Mouse (Mus musculus) hindbrain, embryonic 16.5 days (tissue): ENCODE results near the gene Itsn1. TPM values are rescaled to one million over a fixed set of nuclear protein-coding genes. Genes with fewer than 3 reads are reported as not detected.

Source experiments
- ATAC-seq: fragments of 200-750 bp; cut with Nextera tagmentation; 2 replicates; pipeline ENCODE4 v1.8.0; 2017; ENCODE audit warnings: moderate TSS enrichment, moderate library complexity
- H3K27ac ChIP-seq: fragments of 300-500 bp; sonication (generic); 2 replicates; pipeline ENCODE4 v1.5.1; 2014; ENCODE audit warnings: low read depth, mild to moderate bottlenecking, control low read depth, low read length, moderate library complexity
- H3K27me3 ChIP-seq: fragments of 300-500 bp; sonication (generic); replicated peaks from 2 replicates; pipeline ENCODE4 v1.6.1; 2014; ENCODE audit warnings: low read length; ENCODE audit not compliant: control insufficient read depth, insufficient read depth
- H3K36me3 ChIP-seq: fragments of 300-500 bp; sonication (generic); 2 replicates; pipeline ENCODE4 v1.6.1; 2014; ENCODE audit warnings: mild to moderate bottlenecking, low read length, moderate library complexity, mixed read lengths; ENCODE audit not compliant: control insufficient read depth, insufficient read depth
- H3K4me1 ChIP-seq: fragments of 300-500 bp; sonication (generic); 2 replicates; pipeline ENCODE4 v1.6.1; 2014; ENCODE audit warnings: low read depth, low read length; ENCODE audit not compliant: control insufficient read depth, insufficient read depth
- H3K4me2 ChIP-seq: fragments of 300-500 bp; sonication (generic); 2 replicates; pipeline ENCODE4 v1.6.1; 2014; ENCODE audit warnings: mild to moderate bottlenecking, low read length, control low read depth, moderate library complexity
- H3K4me3 ChIP-seq: fragments of 300-500 bp; sonication (generic); 2 replicates; pipeline ENCODE4 v1.5.1; 2014; ENCODE audit warnings: mild to moderate bottlenecking, low read length, control low read depth, moderate library complexity
- H3K9ac ChIP-seq: fragments of 300-500 bp; sonication (generic); 2 replicates; pipeline ENCODE4 v1.6.1; 2014; ENCODE audit warnings: low read depth, mild to moderate bottlenecking, control low read depth, low read length, moderate library complexity
- H3K9me3 ChIP-seq: fragments of 300-500 bp; sonication (generic); 2 replicates; pipeline ENCODE4 v1.6.1; 2014; ENCODE audit warnings: mild to moderate bottlenecking, low read length, moderate library complexity; ENCODE audit not compliant: control insufficient read depth
- WGBS: fragments of 180-500 bp; shearing (Covaris S2); extraction: QIAGEN DNeasy Blood & Tissue Kit; methylation state at CpG from one replicate; pipeline ENCODE4 v1.1.7; 2014; 5-methylcytosine and 5-hydroxymethylcytosine counted together
- polyA plus RNA-seq: library from polyadenylated mRNA; unstranded; fragments of >200 nt; fragmentation: Nextera tagmentation; extraction: Ambion mirVana; gene quantifications from 2 replicates; pipeline ENCODE4 v1.2.1, GENCODE M21; 2015

The Itsn1 gene
- polyA plus RNA-seq, 1 experiment from 2014 or later: 49.6 TPM

- Histone ChIP-seq H3K36me3 (no peaks in the 10 kb centered on the region), H3K9me3 (no peaks in the 10 kb centered on the region), H3K27ac (no peak overlapping the region; the same call in 1 of the 2 replicates), H3K9ac (no peak overlapping the region; the same call in 1 of the 2 replicates), H3K4me2 (peak overlapping the region; percentile 64), H3K4me1 (peaks cover 26% of the 10 kb centered on the region), H3K27me3 (no peaks in the 10 kb centered on the region), H3K4me3 (peak overlapping the region; percentile 94)
- WGBS: 88% methylated on average over 15 of the region's 15 CpGs
- ATAC-seq: no peak
Measured at GRCm38 (mm10) chr16:91727433-91727832, 1.6 kb upstream of the Itsn1 start.

- peak within 1 kb of the TSS; percentile 94 for H3K9ac ChIP-seq
- ATAC-seq: peak; percentile 94
- 1% methylated on average over 46 of the region's 46 CpGs for WGBS
- H3K9me3 ChIP-seq: no peaks in the 10 kb centered on the region
- peak within 1 kb of the TSS; percentile 64 for H3K4me2 ChIP-seq
- peak within 1 kb of the TSS; percentile 94 for H3K4me3 ChIP-seq
- no peaks in the 10 kb centered on the region for H3K27me3 ChIP-seq
- peaks cover 26% of the 10 kb centered on the region for H3K4me1 ChIP-seq
- H3K27ac ChIP-seq: peak within 1 kb of the TSS; percentile 96
- no peaks in the 10 kb centered on the region for H3K36me3 ChIP-seq
Measured at GRCm38 (mm10) chr16:91728123-91729065, 687 bp upstream of the Itsn1 start, which contains the start of gene Cryzl1. Cryzl1 (minus strand) TSS chr16:91728975.

- H3K9ac ChIP-seq: peak overlapping the region; percentile 94
- no peaks in the 10 kb centered on the region for H3K9me3 ChIP-seq
- peak overlapping the region; percentile 94 for H3K4me3 ChIP-seq
- H3K27me3 ChIP-seq: no peaks in the 10 kb centered on the region
- under 1% methylated on average over 30 of the region's 44 CpGs for WGBS
- peak overlapping the region; percentile 96 for H3K27ac ChIP-seq
- peak overlapping the region; percentile 64 for H3K4me2 ChIP-seq
- peaks cover 31% of the 10 kb centered on the region for H3K4me1 ChIP-seq
- ATAC-seq: no peak
- H3K36me3 ChIP-seq: no peaks in the 10 kb centered on the region
Measured at GRCm38 (mm10) chr16:91729821-91730441, 850 bp downstream of the Itsn1 start.

GRCm38 (mm10) chr16:91730446-91730845 lies 1.4 kb downstream of the Itsn1 start:
- Histone ChIP-seq H3K27me3 (no peaks in the 10 kb centered on the region), H3K4me3 (peak overlapping the region; percentile 94), H3K27ac (peak overlapping the region; percentile 96), H3K4me2 (peak overlapping the region; percentile 64), H3K9me3 (no peaks in the 10 kb centered on the region), H3K36me3 (no peaks in the 10 kb centered on the region), H3K9ac (peak overlapping the region; percentile 94), H3K4me1 (peaks cover 32% of the 10 kb centered on the region)
- ATAC-seq: no peak
- 1% methylated on average over 11 of the region's 11 CpGs for WGBS

- H3K9ac ChIP-seq: no peak overlapping the region
- no peak overlapping the region for H3K27ac ChIP-seq
- no peak overlapping the region for H3K4me2 ChIP-seq
- ATAC-seq: no peak
- H3K36me3 ChIP-seq: no peaks in the 10 kb centered on the region
- no peaks in the 10 kb centered on the region for H3K27me3 ChIP-seq
- 85% methylated on average over 2 of the region's 2 CpGs for WGBS
- H3K4me3 ChIP-seq: no peak overlapping the region
- peaks cover 33% of the 10 kb centered on the region for H3K4me1 ChIP-seq
- H3K9me3 ChIP-seq: no peaks in the 10 kb centered on the region
Measured at GRCm38 (mm10) chr16:91732816-91733215, 3.7 kb downstream of the Itsn1 start.

- peaks cover 38% of the 10 kb centered on the region for H3K4me1 ChIP-seq
- H3K36me3 ChIP-seq: no peaks in the 10 kb centered on the region
- no peak for ATAC-seq
- 57% methylated on average over 5 of the region's 5 CpGs for WGBS
- no peaks in the 10 kb centered on the region for H3K27me3 ChIP-seq
- no peak overlapping the region for H3K9ac ChIP-seq
- H3K9me3 ChIP-seq: no peaks in the 10 kb centered on the region
- no peak overlapping the region for H3K27ac ChIP-seq
- no peak overlapping the region for H3K4me3 ChIP-seq
- H3K4me2 ChIP-seq: no peak overlapping the region
Measured at GRCm38 (mm10) chr16:91734771-91735170, 5.7 kb downstream of the Itsn1 start.

GRCm38 (mm10) chr16:91736046-91736816 lies 7.2 kb downstream of the Itsn1 start:
- H3K9me3 ChIP-seq: no peaks in the 10 kb centered on the region
- H3K4me1 ChIP-seq: peaks cover 45% of the 10 kb centered on the region
- no peak overlapping the region for H3K4me3 ChIP-seq
- H3K27me3 ChIP-seq: no peaks in the 10 kb centered on the region
- H3K4me2 ChIP-seq: no peak overlapping the region
- no peak overlapping the region for H3K27ac ChIP-seq
- no peak overlapping the region for H3K9ac ChIP-seq
- ATAC-seq: no peak
- H3K36me3 ChIP-seq: no peaks in the 10 kb centered on the region
- 72% methylated on average over 7 of the region's 7 CpGs for WGBS

GRCm38 (mm10) chr16:91738505-91738904 lies 9.4 kb downstream of the Itsn1 start:
- no peak for ATAC-seq
- Histone ChIP-seq H3K36me3 (no peaks in the 10 kb centered on the region), H3K4me1 (peaks cover 35% of the 10 kb centered on the region), H3K4me3 (no peak overlapping the region), H3K9ac (no peak overlapping the region), H3K27me3 (no peaks in the 10 kb centered on the region), H3K9me3 (no peaks in the 10 kb centered on the region), H3K27ac (no peak overlapping the region), H3K4me2 (no peak overlapping the region)
- 80% methylated on average over 6 of the region's 6 CpGs for WGBS
